Mouse (Mus musculus): Measurements from ENCODE around the gene Stard8.
A peak's percentile ranks its signal among the peaks of the same experiment; 100 is the strongest.

The Stard8 gene

DNA sequence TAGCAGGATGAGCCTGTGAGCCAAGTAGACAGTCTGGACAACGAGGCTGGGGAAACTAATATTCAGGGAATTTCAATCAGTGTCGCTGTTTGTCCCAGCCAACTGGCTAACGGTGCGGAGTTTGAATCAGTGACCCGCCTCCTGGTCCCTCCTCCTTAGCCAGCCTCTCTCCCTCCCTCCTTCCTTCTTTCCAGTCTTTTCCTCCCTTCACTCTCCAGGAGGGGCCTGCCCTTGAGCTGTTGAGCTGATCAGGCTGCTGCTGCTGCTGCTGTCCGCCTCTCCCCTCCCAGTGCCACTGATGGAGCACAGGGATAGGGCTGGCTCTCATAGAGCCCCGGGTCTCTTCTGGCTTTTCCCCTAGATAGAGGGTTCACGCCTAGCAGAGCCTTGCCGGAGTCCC is at the start of gene Stard8:
TSS of gene Stard8 (plus strand) at position 203 of the 400 bp plus-strand sequence.
- no peak for DNase-seq (ENCODE audit: low read depth, low spot score)

DNA sequence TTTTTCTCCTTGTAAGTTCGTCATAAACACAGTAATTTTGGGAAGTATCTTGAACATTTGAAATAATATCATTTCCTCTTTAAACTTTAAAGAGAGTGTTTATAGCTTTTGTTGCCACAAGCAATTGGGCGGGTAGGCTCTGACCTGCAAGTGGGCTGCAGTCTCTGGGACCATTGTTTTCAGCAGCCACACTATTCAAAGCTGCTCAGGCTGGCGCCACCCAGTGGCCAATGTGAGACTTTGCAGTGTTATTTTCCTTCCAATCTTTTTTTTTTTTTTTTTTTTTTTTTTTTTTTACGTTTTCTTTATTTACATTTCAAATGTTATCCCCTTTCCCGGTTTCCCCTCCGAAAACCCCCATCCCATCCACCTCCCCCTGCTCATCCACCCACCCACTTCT is 49.1 kb upstream of the Stard8 start:
- DNase-seq (ENCODE audit: low read depth, low spot score): peak; percentile 58

DNA sequence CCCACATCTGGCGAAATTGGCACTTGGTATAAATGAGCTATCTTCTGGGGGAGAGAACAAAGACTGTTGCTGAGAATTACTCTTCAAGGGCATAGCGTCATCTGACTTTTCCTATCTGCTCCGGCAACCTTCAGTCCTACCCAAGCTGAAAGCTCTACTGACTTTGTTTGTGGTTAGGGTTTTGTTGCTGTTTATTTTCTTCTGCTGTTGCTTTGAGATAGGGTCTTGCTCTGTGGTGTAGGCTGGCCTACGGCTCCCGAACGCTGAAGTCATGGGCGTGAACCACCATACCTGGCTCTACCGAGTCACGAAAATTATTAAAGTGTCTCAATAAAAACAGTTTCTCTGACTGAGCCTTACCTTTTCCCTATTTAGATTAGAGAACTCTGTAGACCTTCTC is 44.8 kb upstream of the Stard8 start:
- no peak for DNase-seq (ENCODE audit: low read depth, low spot score)

DNA sequence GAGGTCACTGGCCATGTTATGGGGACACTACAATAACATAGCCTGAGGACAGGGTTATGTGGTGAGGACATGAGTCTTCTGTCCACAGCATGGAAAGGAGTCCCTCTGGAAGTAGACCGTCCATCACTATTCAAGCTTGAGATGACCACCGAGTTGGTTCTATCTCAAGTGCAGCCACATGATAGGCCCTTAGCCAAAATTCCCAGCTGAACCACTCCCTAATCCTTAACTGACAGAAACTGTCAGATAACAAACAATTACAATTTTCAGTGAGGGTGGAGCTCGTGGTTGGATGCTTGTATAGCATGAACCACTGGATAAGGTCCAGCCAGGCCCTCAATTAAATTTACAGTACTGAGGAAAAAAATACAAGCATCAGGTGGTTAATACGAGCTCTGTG is 44.0 kb upstream of the Stard8 start:
- DNase-seq (ENCODE audit: low read depth, low spot score): no peak

DNA sequence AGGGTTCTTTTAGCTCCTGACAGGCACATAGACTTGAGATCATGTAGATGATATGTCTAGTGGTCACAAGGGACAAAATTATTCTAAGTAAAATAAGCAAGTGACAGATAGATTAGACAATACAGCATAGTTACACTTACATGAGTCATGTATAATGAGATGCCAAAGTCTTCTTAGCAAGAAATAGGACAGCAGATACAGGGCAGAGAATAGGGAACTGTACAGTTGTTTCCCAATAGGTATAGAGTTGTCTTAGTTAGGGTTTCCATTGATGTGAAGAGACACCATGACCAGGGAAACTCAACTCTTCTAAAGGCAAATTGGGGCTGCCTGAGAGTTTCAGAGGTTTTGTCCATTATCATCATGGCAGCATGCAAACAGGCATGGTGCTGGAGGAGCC is 39.3 kb upstream of the Stard8 start:
- DNase-seq (ENCODE audit: low read depth, low spot score): no peak

DNA sequence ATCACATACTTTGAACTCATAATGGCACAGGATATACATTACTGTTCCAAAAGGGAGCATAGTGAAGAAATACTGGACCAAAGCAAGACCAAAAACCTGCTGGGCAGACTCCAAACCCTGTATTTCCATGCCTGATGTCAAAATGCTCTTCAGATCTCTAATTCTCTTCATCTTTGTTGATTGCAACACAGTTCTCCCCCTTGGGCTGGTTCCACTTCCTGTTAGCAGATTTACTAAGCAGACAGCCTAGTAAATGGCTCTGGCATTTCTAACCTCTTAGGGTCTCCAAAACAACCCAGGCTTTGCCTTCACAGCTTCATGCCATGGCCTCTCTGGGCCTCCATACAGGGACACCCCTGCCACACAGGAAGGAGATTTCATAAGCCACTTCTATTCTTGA is 38.5 kb upstream of the Stard8 start:
- no peak for DNase-seq (ENCODE audit: low read depth, low spot score)

DNA sequence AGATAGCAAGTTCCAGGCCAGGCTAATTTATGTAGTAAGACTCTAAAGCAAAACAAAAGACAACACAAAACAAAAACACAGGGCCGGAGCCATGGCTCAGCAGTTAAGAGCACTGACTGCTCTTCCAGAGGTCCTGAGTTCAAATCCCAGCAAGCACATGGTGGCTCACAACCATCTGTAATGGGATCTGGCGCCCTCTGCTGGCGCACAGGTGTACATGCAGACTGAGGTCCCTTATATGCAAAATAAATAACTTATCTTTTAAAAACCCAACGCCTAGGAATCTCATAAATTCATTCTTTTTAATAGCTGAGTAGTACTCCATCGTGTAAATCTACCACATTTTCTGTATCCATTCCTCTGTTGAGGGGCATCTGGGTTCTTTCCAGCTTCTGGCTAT is 16.4 kb upstream of the Stard8 start:
- peak; percentile 4 for DNase-seq (ENCODE audit: low read depth, low spot score)

DNA sequence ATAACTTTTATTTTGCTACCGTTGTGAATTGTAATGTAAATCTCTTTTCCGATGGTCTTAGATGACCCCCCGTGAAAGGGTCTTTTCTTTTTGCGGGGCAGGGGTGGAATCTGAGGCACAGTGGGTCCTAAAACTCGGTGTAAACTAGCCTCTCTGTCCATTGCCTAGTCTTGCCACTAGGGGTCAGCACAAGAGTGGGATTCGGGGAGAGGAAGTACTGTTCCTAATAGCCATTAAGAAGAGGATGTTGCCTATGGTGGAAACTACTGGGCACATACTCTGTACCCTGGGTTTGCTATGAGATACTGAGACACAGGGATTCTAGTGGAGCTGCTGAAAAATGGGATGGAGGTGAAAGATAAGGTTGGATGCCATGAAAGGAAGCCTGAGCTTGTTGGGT is 13.5 kb upstream of the Stard8 start:
- DNase-seq (ENCODE audit: low read depth, low spot score): peak; percentile 52

DNA sequence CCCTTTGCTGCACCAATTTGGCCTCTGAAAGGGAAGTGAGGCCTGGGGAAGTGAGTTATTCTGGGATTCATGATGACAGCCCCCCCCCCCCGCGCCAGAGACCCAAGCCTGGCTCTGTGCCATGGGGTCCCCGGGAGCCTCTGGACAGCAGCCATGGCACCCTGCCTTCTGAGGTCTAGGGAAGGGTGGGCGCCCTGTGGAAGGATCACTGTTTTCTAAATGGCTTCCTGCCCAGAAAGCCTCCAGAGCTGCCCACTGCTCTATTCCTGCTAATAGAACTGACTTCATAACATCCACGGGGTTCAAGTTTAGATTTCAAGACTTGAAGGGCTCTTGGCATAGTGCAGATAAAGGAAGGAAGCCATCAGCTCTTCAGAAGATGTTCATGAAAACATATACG is 983 bp upstream of the Stard8 start:
- no peak for DNase-seq (ENCODE audit: low read depth, low spot score)

DNA sequence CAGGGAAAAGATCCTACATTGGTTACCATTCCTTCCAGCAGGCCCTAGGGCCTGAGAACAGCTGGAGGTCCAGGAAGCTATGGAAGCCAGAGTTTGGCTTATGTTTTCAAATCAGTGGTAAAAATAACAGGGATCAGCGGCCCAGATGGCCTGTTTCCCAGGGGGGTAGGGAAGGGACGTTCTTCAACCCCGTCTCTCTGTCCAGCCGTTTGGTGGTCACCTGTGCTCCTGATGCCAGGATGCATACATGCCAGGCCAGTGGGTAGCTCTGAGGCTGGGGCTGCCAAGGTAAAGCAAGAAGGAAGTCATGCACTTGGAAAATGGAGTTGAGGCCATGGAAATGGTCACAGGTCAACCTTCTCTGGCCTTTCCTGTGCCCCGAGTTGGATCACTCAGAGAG is 7.5 kb downstream of the Stard8 start:
- DNase-seq (ENCODE audit: low read depth, low spot score): no peak

DNA sequence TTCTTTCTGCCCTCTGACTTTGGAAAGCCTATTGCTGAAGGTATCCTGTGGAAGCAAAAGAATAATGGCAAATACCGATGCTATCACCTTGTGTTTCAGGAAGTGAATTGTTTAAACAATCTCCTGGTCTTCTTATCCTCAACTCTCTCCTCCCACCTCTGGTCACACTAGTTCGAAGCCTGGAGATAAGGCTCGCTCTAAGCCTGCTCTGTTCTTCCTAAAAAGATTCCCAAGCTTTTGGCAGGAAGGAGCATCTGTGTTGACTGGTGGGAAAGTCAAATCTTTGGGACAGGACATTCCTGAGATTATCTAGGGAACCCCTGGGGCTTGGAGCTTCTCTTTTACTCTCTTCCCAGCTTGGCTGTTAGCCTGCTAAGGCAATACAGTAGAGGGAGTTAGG is 8.2 kb downstream of the Stard8 start:
- DNase-seq (ENCODE audit: low read depth, low spot score): peak; percentile 7

DNA sequence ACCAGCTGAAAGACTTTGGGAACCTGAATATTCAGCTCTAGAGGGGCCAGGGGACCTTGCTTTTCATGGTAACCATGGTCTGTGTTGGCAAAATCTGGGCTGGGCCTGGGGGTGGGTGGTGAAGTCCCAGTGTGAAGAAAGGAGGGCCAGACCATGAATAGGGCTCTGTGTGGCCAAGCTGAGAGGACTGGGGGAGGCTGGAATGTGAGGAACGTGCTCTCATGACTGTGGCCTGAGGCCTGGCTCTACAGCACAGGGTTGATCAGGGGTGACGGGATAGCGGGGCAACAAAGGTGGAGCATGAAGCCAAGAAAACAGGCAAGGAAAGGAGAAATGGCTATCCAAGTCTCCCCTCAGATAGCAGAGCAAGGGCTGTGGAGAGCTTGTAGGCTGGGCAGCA is 9.4 kb downstream of the Stard8 start:
- DNase-seq (ENCODE audit: low read depth, low spot score): no peak

DNA sequence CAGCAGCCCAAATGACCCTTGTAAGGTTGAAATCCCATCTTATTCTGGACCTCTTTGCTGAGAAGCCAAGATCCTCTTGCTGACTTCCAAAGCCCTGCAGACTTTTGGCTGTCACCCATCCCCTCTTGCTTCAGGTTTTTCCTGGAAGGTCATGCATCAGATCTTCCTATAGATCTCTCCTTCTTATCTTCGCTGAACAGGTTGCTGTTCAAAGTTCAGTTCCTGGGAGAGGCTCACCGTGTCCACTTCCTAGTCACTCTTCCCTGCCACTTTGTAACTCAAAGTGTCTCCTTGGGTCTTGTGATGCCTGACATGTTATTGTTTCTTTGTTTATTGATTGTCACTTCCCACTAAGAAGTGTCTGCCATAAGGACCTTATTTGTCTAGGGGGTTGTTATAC is 12.7 kb downstream of the Stard8 start:
- no peak for DNase-seq (ENCODE audit: low read depth, low spot score)

DNA sequence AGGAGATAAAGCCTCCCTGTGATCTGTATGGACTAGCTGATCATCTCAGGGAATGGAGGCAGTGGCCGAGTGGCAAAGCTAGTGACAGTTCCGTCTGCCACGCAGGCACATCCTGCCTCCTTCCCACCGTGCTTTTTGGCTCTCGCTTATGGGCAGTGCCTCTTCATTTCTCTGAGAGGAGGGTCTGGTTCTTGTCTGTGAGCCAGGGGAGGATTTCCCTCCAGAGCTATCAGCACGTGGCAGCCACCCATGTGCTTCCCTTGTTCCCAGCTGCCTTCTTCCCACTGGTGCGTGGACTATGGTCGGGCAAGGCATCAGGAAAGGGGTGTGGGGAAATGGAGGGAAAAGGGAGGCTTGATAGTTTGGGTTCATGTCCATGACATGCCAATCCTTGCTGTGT is 13.9 kb downstream of the Stard8 start:
- DNase-seq (ENCODE audit: low read depth, low spot score): no peak

DNA sequence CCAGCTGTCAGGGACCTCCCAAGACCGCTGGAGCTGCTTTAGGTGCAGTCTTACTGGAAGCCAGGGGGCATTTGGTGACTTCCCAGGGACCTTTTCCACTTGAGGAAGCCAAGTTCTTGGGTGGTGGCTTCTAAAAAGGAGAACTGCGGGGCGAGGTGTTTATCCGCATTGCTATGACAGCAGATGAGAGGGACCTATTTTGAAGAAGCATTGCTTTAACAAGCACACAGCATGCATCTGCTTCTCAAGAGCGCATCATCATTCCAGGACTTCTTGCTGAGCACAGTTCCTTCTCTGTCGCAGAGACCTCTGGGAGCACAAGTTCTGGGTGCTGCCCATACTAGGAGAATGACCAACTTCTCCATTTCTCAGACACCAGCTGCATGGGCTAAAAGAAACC is 14.8 kb downstream of the Stard8 start:
- DNase-seq (ENCODE audit: low read depth, low spot score): peak; percentile 21

DNA sequence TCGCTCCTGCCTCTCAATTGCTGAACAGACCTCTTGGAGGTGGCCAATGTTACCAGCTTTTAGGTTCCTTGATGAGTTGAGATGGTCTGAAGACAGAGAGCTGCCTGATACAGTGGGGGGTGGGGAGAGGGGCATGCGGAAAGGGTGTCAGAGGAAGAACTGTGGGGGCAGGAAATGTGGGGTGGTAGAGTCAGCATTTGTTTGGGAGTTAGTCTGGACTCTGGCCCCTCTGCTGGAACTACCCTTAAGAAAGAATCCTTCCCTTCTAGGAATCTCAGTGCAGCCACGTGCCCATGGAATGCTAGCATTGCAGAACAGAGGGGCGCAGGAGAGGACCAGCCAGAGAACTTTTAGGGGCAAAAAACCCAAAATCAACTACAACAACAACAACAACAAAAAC is 16.3 kb downstream of the Stard8 start:
- DNase-seq (ENCODE audit: low read depth, low spot score): no peak

DNA sequence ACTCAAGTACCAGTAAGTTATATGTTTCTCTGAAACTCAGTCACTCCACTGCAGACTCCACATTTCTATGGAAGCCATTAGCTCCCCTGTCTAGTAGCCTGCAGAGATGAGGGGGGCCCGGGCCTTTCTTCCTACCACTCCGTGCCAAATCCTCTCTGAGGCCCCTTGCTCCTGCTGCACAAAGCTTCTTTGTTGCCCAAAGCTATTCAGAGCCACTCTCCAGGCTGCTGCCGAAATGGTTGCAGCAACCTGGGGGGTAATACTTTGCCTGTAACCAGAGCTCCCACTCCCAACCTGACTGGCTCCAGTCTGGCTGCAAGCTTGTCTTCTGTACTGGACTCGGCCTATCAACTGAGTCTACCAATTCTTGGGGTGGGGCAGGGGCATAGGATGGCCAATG is 17.2 kb downstream of the Stard8 start:
- DNase-seq (ENCODE audit: low read depth, low spot score): no peak

DNA sequence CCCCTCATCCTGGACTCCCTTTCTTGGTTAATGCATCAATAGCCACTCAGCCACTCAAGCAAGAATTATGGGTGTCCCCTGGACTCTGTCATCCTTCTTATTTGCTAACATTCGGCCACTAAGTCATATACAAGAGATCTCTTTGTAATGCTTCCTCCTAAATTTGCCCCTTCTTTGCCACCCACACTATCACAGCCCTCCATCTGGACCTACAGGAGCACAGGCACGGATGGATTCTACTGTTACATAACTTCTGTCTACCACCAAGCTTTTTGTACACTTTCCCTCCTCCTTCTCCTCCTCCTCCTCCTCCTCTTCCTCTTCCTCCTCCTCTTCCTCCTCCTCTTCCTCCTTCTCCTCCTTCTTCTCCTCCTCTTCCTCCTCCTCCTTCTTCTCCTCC is 18.5 kb downstream of the Stard8 start:
- DNase-seq (ENCODE audit: low read depth, low spot score): no peak

DNA sequence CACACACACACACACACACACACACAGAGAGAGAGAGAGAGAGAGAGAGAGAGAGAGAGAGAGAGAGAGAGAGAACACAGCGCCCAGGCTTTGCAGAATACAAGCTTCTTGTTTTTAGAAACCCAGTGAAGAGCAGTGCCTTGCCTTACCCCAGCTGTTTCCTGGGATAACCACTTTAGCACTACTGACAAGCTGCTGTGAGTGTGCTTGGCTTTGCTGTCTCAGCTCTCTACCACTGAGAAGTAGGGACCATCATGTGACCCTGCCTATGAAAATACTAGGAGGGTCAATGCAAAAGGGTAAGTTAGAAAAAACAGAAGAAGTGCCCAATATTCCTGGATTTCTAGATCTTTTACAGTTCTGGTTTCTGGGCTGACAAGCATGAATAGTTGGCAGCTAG is 20.9 kb downstream of the Stard8 start:
- DNase-seq (ENCODE audit: low read depth, low spot score): no peak

DNA sequence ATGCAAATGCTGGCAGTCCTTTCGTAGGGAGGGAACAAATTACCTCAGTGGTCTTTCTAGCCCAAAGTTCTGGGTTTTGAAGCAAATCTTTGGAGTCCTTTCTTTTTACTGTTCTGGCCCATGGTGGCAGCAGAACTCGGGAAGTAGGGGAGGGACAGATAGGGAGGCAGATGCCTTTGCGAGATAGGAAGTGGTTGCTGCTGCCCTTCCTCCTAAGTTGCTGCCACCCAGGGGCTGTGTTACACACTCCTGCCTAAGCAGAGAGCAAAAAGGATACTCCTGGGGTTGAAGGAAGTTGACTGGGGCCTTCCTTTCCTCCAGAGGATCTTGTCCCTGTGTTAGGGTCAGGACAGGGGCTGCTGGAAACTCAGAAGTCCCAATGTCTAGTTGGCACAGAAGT is 32.4 kb downstream of the Stard8 start:
- no peak for DNase-seq (ENCODE audit: low read depth, low spot score)

DNA sequence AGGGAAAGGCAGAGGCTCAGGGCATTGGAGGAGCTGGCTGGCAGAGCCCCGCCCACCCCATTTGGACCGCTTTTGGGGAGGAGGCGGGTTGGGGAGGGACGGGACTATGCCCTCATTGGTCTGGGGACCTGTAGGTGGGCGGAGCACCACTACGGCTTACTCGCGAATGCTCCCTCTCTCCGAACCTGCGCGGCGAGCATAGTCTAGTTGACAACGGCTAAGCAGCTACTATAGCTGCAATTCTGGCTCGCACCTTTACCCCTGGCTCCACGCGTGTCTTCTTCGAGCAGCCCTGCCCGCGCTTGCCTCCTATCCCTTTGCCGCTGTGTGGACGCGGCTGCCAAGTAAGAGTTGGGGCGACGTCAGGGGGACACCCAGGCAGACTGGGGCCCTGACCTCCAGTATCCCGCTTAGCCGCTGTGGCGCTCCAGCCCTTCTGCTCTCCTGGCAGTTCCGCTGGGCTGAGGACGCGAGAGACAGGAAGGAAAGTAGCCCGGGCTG is 39.5 kb downstream of the Stard8 start:
- peak; percentile 92 for DNase-seq (ENCODE audit: low read depth, low spot score)

DNA sequence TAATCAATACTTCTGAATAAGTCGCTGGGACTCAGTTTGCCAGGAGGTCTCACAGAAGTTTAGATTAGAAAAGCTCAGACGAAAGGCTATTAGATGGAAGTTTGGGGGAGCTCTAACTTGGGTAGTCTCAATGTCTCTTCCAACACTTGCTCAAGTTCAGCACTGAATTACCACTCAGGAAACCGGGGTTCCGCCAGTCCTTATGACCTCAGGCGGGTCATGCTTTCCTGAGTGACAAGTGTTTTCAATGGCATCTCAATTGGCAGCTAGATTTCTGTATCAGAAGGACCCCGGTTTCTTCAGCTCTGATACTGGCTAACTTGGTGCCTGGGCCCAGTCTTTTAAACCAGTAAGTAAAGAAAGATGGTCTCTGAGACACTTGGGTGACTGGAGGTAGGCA is 40.2 kb downstream of the Stard8 start:
- DNase-seq (ENCODE audit: low read depth, low spot score): no peak

DNA sequence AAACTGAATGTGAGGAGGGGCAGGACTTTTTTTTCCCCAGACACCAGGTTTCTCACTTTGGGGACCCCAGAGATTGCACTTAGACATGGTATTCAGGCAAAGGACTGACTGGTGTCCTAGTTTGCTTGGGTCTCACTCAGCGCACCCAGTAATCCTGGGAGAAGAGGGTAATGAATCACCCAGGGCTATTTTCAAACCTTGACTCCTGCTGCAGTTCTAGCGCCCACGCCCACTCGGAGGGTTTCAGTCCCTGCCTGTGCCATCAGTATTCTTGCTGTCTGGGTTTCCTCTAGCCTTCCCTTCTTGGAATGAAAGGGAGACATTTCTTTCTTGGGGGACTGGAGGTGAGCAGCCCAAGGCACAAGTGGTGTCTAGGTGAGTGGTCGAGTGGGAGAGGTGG is 40.7 kb downstream of the Stard8 start:
- DNase-seq (ENCODE audit: low read depth, low spot score): no peak

DNA sequence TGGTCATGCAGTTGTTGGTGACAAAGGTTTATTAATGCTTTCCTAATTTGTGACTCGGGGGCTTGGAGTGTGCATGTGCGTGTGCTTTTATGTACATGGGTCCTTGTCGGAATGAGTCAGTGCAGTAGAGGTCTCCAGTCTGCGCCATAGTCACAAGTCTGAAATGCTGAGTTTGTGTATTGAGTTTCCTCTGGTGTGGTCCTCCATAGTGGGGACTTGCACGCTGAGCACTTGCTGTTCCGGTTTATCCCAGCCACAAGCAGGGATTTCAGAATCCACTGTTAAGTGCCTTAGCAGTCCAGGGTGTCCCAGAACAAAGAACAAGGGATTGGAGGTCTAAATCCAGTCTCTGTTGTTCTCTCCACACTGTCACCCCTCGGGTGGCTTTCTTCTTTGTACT is 42.3 kb downstream of the Stard8 start:
- no peak for DNase-seq (ENCODE audit: low read depth, low spot score)
